Comparison of ENCODE assay signal across 8 mouse cellular contexts in the genomic region with DNA sequence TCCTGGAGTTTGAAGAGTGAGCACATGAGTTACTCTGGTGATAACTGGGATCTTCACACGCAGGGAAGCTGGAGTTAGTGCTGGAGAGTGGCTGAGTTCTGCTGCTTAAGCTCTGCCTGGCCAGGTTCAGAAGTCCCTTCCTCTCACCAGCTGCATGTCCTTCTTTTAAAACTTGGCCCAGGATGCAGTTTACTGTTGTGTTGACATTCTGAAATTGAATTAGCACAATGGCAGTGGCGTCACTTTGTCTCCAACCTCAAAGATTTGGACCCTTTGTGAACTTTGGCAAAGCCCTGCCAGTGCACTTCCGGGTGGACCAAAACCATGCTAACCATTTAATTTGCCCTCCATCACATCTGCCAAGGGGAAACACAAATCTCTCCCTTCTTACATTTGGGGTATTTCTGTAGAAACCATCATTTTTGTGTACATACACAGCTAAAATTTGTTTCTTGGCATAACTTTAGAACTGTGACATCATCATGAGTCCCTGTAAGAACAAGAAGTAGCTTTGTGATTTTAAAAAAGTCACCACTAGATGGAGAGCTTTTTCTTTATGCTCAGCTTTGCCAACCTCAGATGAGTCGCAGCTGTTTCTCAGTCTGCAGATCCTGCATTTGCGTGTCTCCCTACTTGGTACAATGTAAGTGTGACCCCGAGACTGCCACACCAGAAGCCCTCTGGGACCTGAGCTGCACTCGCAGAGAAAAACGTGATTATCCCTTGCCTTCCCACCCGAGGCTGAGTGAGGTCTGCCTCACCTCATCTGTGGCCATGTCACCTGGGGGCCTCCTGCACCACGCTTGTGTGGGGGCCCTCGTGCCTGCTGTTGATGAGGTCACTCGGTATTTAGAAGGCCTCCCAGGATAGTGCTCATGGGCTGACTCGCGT. TPM values are rescaled to one million over a fixed set of nuclear protein-coding genes. Genes with fewer than 3 reads are reported as not detected.
DNase-seq lines count a peak whose midpoint lies in the region; ATAC-seq and TF ChIP-seq lines count a peak whose summit lies in the region.

No protein-coding gene starts in this region.

- H3K9ac ChIP-seq in neural tube, embryonic 11.5 days (ENCODE audit: low read length), result no peak overlapping the region
- no peak overlapping the region for H3K9ac ChIP-seq in heart, embryonic 13.5 days
- H3K9ac ChIP-seq in limb, embryonic 13.5 days, result no peak overlapping the region
- no peak overlapping the region for H3K9ac ChIP-seq in neural tube, embryonic 13.5 days

- no peaks in the 10 kb centered on the region for H3K9me3 ChIP-seq in neural tube, embryonic 11.5 days (ENCODE audit: control insufficient read depth, low read length)
- H3K9me3 ChIP-seq in heart, embryonic 13.5 days, result no peaks in the 10 kb centered on the region
- H3K9me3 ChIP-seq in limb, embryonic 13.5 days, result no peaks in the 10 kb centered on the region
- H3K9me3 ChIP-seq in neural tube, embryonic 13.5 days, result no peaks in the 10 kb centered on the region

- no peak overlapping the region for H3K27ac ChIP-seq in neural tube, embryonic 11.5 days (ENCODE audit: low read depth, low read length)
- peak overlapping the region; percentile 76 for H3K27ac ChIP-seq in bone marrow macrophage, adult 2 months (ENCODE audit: insufficient read depth, low read depth, low read length)
- H3K27ac ChIP-seq in heart, embryonic 13.5 days (replicated peaks), result peak overlapping the region; percentile 32
- no peak overlapping the region for H3K27ac ChIP-seq in limb, embryonic 13.5 days
- peak overlapping the region; percentile 56; the same call in 1 of the 2 replicates for H3K27ac ChIP-seq in neural tube, embryonic 13.5 days (replicated peaks)

- H3K27me3 ChIP-seq in neural tube, embryonic 11.5 days (ENCODE audit: control insufficient read depth, insufficient read depth, low read length), result no peaks in the 10 kb centered on the region
- H3K27me3 ChIP-seq in heart, embryonic 13.5 days (replicated peaks), result no peaks in the 10 kb centered on the region
- no peaks in the 10 kb centered on the region for H3K27me3 ChIP-seq in limb, embryonic 13.5 days
- no peaks in the 10 kb centered on the region for H3K27me3 ChIP-seq in neural tube, embryonic 13.5 days

- TF ChIP-seq POLR2A in bone marrow macrophage, adult 2 months (IDR thresholded peaks at IDR 0.05; ENCODE audit: borderline replicate concordance, low read depth, low read length), result no peak

- TF ChIP-seq CTCF in bone marrow macrophage, adult 2 months (IDR thresholded peaks at IDR 0.05; ENCODE audit: low read depth, low read length), result no peak

- 72% methylated on average over 14 of the region's 14 CpGs for WGBS in neural tube, embryonic 11.5 days
- WGBS in heart, embryonic 13.5 days, result 54% methylated on average over 14 of the region's 14 CpGs
- 52% methylated on average over 14 of the region's 14 CpGs for WGBS in limb, embryonic 13.5 days
- WGBS in neural tube, embryonic 13.5 days, result 63% methylated on average over 14 of the region's 14 CpGs

- DNase-seq in neural tube, embryonic 11.5 days (ENCODE audit: low spot score), result peak; percentile 38
- no peak for DNase-seq in neural tube, embryonic 10.5 days (ENCODE audit: extremely low spot score, low spot score)
- no peak for DNase-seq in spleen, postnatal 36 days (ENCODE audit: low spot score in 2 of 2)
- DNase-seq in left cerebral cortex, postnatal 4 days, result no peak

- H3K4me2 ChIP-seq in neural tube, embryonic 11.5 days (ENCODE audit: low read depth), result no peak overlapping the region
- H3K4me2 ChIP-seq in heart, embryonic 13.5 days, result no peak overlapping the region
- no peak overlapping the region for H3K4me2 ChIP-seq in limb, embryonic 13.5 days (replicated peaks)
- H3K4me2 ChIP-seq in neural tube, embryonic 13.5 days, result no peak overlapping the region

- H3K4me1 ChIP-seq in neural tube, embryonic 11.5 days (ENCODE audit: control insufficient read depth, insufficient read depth, low read length), result no peaks in the 10 kb centered on the region
- H3K4me1 ChIP-seq in bone marrow macrophage, adult 2 months (ENCODE audit: control insufficient read depth, insufficient read depth, low read length), result peaks cover 20% of the 10 kb centered on the region
- H3K4me1 ChIP-seq in heart, embryonic 13.5 days, result peaks cover 24% of the 10 kb centered on the region
- H3K4me1 ChIP-seq in limb, embryonic 13.5 days, result peaks cover 10% of the 10 kb centered on the region
- peaks cover 3% of the 10 kb centered on the region; the same call in 1 of the 2 replicates for H3K4me1 ChIP-seq in neural tube, embryonic 13.5 days (replicated peaks)

- intact Hi-C loops in left cerebral cortex, postnatal 4 days (cut with DNase I), result loop anchor here (2.0 kb wide), 1 partner anchor 191 kb away; no protein-coding TSS in a partner anchor

- no peak overlapping the region for H3K4me3 ChIP-seq in neural tube, embryonic 11.5 days (ENCODE audit: low read depth, low read length)
- no peak overlapping the region for H3K4me3 ChIP-seq in bone marrow macrophage, adult 2 months (ENCODE audit: insufficient read depth, low read length)
- no peak overlapping the region for H3K4me3 ChIP-seq in heart, embryonic 13.5 days
- H3K4me3 ChIP-seq in limb, embryonic 13.5 days, result no peak overlapping the region
- H3K4me3 ChIP-seq in neural tube, embryonic 13.5 days, result no peak overlapping the region

- ATAC-seq in neural tube, embryonic 11.5 days (ENCODE audit: insufficient read depth, low FRiP score, low TSS enrichment), result peak; percentile 42; the same call in 1 of the 2 replicates
- ATAC-seq in heart, embryonic 13.5 days (ENCODE audit: extremely low read depth, insufficient number of reproducible peaks, low FRiP score, low TSS enrichment), result no peak
- ATAC-seq in limb, embryonic 13.5 days (ENCODE audit: low FRiP score, low read depth), result peak; percentile 65
- peak; percentile 59 for ATAC-seq in neural tube, embryonic 13.5 days (ENCODE audit: low read depth)

- H3K36me3 ChIP-seq in neural tube, embryonic 11.5 days (ENCODE audit: control insufficient read depth, insufficient read depth, low read length), result peaks cover 12% of the 10 kb centered on the region
- peaks cover 66% of the 10 kb centered on the region for H3K36me3 ChIP-seq in heart, embryonic 13.5 days
- peaks cover 55% of the 10 kb centered on the region for H3K36me3 ChIP-seq in limb, embryonic 13.5 days
- peaks cover 48% of the 10 kb centered on the region for H3K36me3 ChIP-seq in neural tube, embryonic 13.5 days

RNA-seq across cellular contexts. Expression of gene Prkar1a, which starts 21.1 kb away (rescaled TPM):
- polyA plus RNA-seq in neural tube, embryonic 11.5 days (2014; fragmentation: Nextera tagmentation; extraction: Ambion mirVana), result 442 and 461 TPM in 2 replicates
- polyA plus RNA-seq in bone marrow macrophage, adult 2 months (2012; ENCODE audit: insufficient read depth, insufficient read length, missing spikeins), result 164 and 173 TPM in 2 replicates
- 375 and 413 TPM in 2 replicates for polyA plus RNA-seq in heart, embryonic 13.5 days (2015; fragmentation: Nextera tagmentation; extraction: Ambion mirVana)
- polyA plus RNA-seq in limb, embryonic 13.5 days (2015; fragmentation: Nextera tagmentation; extraction: Ambion mirVana), result 346 and 360 TPM in 2 replicates
- 457 and 493 TPM in 2 replicates for polyA plus RNA-seq in neural tube, embryonic 13.5 days (2015; fragmentation: Nextera tagmentation; extraction: Ambion mirVana)
- 100 to 1,000 TPM; 334 to 356 TPM for total RNA-seq in left cerebral cortex, postnatal 4 days (2021)

RNA-seq across cellular contexts. Expression of gene Fam20a, which starts 51.8 kb away (rescaled TPM):
- 0.76 and 0.92 TPM in 2 replicates for polyA plus RNA-seq in neural tube, embryonic 11.5 days (2014; fragmentation: Nextera tagmentation; extraction: Ambion mirVana)
- 0.31 and 0.48 TPM in 2 replicates for polyA plus RNA-seq in bone marrow macrophage, adult 2 months (2012; ENCODE audit: insufficient read depth, insufficient read length, missing spikeins)
- polyA plus RNA-seq in heart, embryonic 13.5 days (2015; fragmentation: Nextera tagmentation; extraction: Ambion mirVana), result 1.6 and 2.3 TPM in 2 replicates
- polyA plus RNA-seq in limb, embryonic 13.5 days (2015; fragmentation: Nextera tagmentation; extraction: Ambion mirVana), result 3.1 and 3.3 TPM in 2 replicates
- polyA plus RNA-seq in neural tube, embryonic 13.5 days (2015; fragmentation: Nextera tagmentation; extraction: Ambion mirVana), result 3.0 and 3.7 TPM in 2 replicates
- 1 to 10 TPM; 6.4 to 6.7 TPM for total RNA-seq in left cerebral cortex, postnatal 4 days (2021)

RNA-seq across cellular contexts. Expression of gene Wipi1, which starts 58.5 kb away (rescaled TPM):
- 11.4 and 12.2 TPM in 2 replicates for polyA plus RNA-seq in neural tube, embryonic 11.5 days (2014; fragmentation: Nextera tagmentation; extraction: Ambion mirVana)
- 17.2 and 21.3 TPM in 2 replicates for polyA plus RNA-seq in bone marrow macrophage, adult 2 months (2012; ENCODE audit: insufficient read depth, insufficient read length, missing spikeins)
- polyA plus RNA-seq in heart, embryonic 13.5 days (2015; fragmentation: Nextera tagmentation; extraction: Ambion mirVana), result 44.7 and 48.0 TPM in 2 replicates
- polyA plus RNA-seq in limb, embryonic 13.5 days (2015; fragmentation: Nextera tagmentation; extraction: Ambion mirVana), result 51.0 and 52.7 TPM in 2 replicates
- 23.4 and 24.7 TPM in 2 replicates for polyA plus RNA-seq in neural tube, embryonic 13.5 days (2015; fragmentation: Nextera tagmentation; extraction: Ambion mirVana)
- 10 to 100 TPM; 14.1 TPM for total RNA-seq in left cerebral cortex, postnatal 4 days (2021)

Comparison
In these comparisons a context has a peak if more than half of its experiments do, and no peak if none do; other contexts are left out.
1. H3K27ac ChIP-seq: peak in bone marrow macrophage, adult 2 months (single experiment), heart, embryonic 13.5 days (single experiment) and neural tube, embryonic 13.5 days (single experiment); none in neural tube, embryonic 11.5 days (single experiment) and limb, embryonic 13.5 days (single experiment).